Mouse (Mus musculus): ENCODE measurements at regions not wholly inside any gene's neighbourhood (a gene's known extent, or its start where the extent isn't known, plus 50 kb on each side); places are given as distances from the start of the nearest gene placed in this dataset.
A peak's percentile ranks its signal among the peaks of the same experiment; 100 is the strongest.

DNA sequence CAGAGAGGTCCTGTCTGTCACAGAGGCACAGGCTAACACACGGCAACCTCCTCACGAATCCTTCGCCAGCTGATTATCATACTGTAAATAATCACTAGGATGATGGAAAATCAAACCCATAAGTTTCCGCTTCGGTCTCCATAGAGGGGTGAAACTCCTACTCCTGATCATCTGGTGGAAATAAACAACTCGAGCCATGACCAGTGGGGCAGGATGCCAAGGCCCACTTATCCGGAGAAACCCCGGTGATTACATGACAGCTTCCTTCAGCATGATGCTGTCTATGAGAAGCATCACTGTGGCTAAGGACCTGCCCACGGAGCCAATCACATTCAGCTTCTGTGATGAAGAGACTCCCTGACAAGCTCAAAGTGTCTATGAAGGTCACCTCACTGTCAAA, 84.7 kb upstream of the Nfe2l3 start:
- WGBS: 91% methylated on average over 9 of the region's 9 CpGs
- H3K9ac ChIP-seq (ENCODE audit: low read length): no peak overlapping the region
- DNase-seq (ENCODE audit: low spot score) (no peak), ATAC-seq (ENCODE audit: insufficient number of reproducible peaks, low FRiP score, low TSS enrichment, low read depth) (no peak)
- no peaks in the 10 kb centered on the region for H3K9me3 ChIP-seq (ENCODE audit: control insufficient read depth, low read length)
- H3K4me2 ChIP-seq (ENCODE audit: low read depth, severe bottlenecking): no peak overlapping the region
- H3K27ac ChIP-seq (replicated peaks; ENCODE audit: low read depth, low read length): no peak overlapping the region
- H3K27me3 ChIP-seq (ENCODE audit: control insufficient read depth, insufficient read depth, low read length): no peaks in the 10 kb centered on the region
- H3K4me1 ChIP-seq (ENCODE audit: control insufficient read depth, insufficient read depth, low read length): no peaks in the 10 kb centered on the region
- no peak overlapping the region for H3K4me3 ChIP-seq (ENCODE audit: low read depth, low read length)
- H3K36me3 ChIP-seq (ENCODE audit: control insufficient read depth, insufficient read depth, low read length): no peaks in the 10 kb centered on the region

DNA sequence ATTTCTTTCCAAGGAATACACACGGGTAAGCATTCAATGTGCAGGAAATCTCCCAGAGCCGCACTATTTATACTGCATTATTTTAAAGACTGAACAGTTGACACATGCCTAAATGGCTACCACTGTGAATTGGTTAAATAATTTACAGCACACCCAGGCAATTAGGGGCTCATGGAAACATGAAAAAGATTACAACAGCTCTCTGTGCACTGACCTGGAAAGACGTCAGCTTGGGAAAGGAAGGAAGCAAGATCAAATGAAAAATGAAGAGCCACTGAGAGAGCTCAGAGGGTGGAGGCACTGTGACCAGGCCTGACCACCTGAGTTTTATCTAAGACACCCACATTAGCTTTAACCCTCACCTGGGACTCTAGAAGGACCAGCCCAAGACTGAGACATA, 82.7 kb upstream of the Nfe2l3 start:
- Histone ChIP-seq H3K27me3 (ENCODE audit: control insufficient read depth, insufficient read depth, low read length) (no peaks in the 10 kb centered on the region), H3K36me3 (ENCODE audit: control insufficient read depth, insufficient read depth, low read length) (no peaks in the 10 kb centered on the region)
- WGBS: 66% methylated on average over 3 of the region's 3 CpGs

DNA sequence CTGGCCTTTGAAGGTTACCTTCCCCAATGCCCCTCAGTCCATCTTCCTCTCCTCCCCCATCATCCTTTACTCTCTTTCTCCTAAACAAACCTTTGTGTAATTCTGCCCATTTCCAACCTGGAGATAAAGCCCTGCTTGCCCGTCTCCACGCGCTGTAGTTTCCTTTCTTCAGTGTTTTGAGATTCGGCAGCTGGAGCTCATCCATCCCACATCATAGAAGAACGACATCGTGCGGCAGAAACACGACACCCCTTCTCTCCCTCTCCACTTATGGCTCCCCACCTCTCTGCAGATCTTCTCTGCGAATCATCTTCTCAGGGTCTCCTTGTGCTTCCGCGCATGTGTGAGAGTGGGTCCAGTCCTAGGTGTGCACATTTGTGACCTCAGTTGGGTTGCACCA, 77.4 kb upstream of the Nfe2l3 start:
- no peaks in the 10 kb centered on the region for H3K4me1 ChIP-seq (ENCODE audit: control insufficient read depth, insufficient read depth, low read length)
- no peak overlapping the region for H3K27ac ChIP-seq (replicated peaks; ENCODE audit: low read depth, low read length)
- DNase-seq (ENCODE audit: low spot score): no peak
- H3K4me3 ChIP-seq (ENCODE audit: low read depth, low read length): no peak overlapping the region
- H3K27me3 ChIP-seq (ENCODE audit: control insufficient read depth, insufficient read depth, low read length): no peaks in the 10 kb centered on the region
- H3K9ac ChIP-seq (ENCODE audit: low read length): no peak overlapping the region
- no peaks in the 10 kb centered on the region for H3K9me3 ChIP-seq (ENCODE audit: control insufficient read depth, low read length)
- 75% methylated on average over 11 of the region's 11 CpGs for WGBS
- no peaks in the 10 kb centered on the region for H3K36me3 ChIP-seq (ENCODE audit: control insufficient read depth, insufficient read depth, low read length)
- no peak for ATAC-seq (ENCODE audit: insufficient number of reproducible peaks, low FRiP score, low TSS enrichment, low read depth)
- no peak overlapping the region for H3K4me2 ChIP-seq (ENCODE audit: low read depth, severe bottlenecking)

More for the DNA sequence above, 82.7 kb upstream of the Nfe2l3 start:
- H3K4me3 ChIP-seq (ENCODE audit: low read depth, low read length): no peak overlapping the region
- ATAC-seq (ENCODE audit: insufficient number of reproducible peaks, low FRiP score, low TSS enrichment, low read depth) (no peak), DNase-seq (ENCODE audit: low spot score) (no peak)
- no peaks in the 10 kb centered on the region for H3K9me3 ChIP-seq (ENCODE audit: control insufficient read depth, low read length)
- no peak overlapping the region for H3K27ac ChIP-seq (replicated peaks; ENCODE audit: low read depth, low read length)
- no peak overlapping the region for H3K4me2 ChIP-seq (ENCODE audit: low read depth, severe bottlenecking)
- H3K9ac ChIP-seq (ENCODE audit: low read length): no peak overlapping the region
- H3K4me1 ChIP-seq (ENCODE audit: control insufficient read depth, insufficient read depth, low read length): no peaks in the 10 kb centered on the region

DNA sequence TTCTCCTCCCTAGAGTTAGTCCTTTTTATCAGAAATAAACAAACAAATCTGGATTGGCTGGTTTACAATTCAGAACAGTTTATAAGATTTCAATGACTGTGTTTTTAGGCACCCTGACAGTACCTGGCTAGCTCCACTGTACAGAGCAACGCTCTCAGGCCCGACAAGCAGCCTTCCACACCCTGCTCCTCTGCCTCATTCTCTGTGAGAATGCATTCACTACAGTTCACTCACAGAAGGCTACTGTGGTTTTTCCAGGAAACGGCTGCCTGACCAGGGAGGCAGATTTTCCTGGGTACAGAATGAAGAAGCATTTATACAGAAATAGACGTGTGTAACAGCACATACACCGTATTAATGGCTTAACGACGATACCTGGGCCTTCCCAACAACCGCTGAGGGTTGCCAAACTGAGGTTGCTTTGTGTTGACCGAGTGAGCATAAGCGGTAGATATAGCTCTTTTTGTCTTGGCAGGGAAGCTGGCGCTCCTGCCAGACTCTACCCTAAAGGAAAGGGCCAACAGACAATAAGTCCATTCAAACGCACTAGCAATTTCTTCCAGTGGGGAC, 70.8 kb upstream of the Nfe2l3 start:
- DNase-seq (ENCODE audit: low spot score) (no peak), ATAC-seq (ENCODE audit: insufficient number of reproducible peaks, low FRiP score, low TSS enrichment, low read depth) (no peak)
- Histone ChIP-seq H3K9me3 (ENCODE audit: control insufficient read depth, low read length) (no peaks in the 10 kb centered on the region), H3K27me3 (ENCODE audit: control insufficient read depth, insufficient read depth, low read length) (no peaks in the 10 kb centered on the region), H3K9ac (ENCODE audit: low read length) (no peak overlapping the region), H3K27ac (replicated peaks; ENCODE audit: low read depth, low read length) (peak overlapping the region; percentile 57; the same call in 1 of the 2 replicates), H3K36me3 (ENCODE audit: control insufficient read depth, insufficient read depth, low read length) (no peaks in the 10 kb centered on the region), H3K4me3 (ENCODE audit: low read depth, low read length) (no peak overlapping the region), H3K4me2 (ENCODE audit: low read depth, severe bottlenecking) (no peak overlapping the region), H3K4me1 (ENCODE audit: control insufficient read depth, insufficient read depth, low read length) (no peaks in the 10 kb centered on the region)
- WGBS: 77% methylated on average over 12 of the region's 12 CpGs

DNA sequence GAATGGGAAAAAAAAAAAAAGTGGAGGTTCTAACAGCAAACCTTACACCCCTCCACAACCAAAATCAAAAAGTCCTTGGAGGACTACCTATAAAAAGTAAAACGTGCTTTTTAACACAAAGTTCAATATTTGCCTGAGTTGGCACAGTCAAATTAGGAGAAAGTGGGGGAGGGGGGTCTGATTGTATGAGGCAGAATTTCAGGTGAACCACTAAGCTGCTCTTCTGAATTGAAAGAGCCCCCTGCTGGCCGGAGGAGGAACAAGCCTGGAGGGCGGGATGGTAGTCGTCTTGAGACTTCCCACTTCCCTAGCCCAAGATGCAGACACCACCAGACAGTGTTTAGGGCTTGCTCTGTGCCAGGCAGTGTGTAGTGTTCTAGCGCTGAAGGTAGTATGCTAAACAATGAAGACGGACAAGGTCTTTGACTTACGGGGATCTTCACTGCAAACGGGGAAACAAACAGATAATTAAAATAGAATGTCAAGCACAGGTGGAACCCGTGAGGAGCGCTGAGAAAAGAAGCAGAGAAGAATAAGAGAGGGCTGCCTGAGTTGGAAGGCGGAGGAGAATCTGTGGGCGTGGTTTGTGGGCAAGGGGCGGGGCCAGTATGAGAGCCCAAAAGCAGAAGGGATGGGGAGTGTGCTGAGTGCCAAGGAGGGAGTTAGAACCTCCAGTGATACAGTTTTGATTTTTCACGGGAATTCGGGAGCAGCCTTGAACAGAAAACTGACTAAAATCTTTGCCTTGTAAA, 69.8 kb upstream of the Nfe2l3 start:
- H3K4me2 ChIP-seq (ENCODE audit: low read depth, severe bottlenecking): peak overlapping the region; percentile 10; the same call in 1 of the 2 replicates
- H3K27me3 ChIP-seq (ENCODE audit: control insufficient read depth, insufficient read depth, low read length): no peaks in the 10 kb centered on the region
- H3K4me1 ChIP-seq (ENCODE audit: control insufficient read depth, insufficient read depth, low read length): no peaks in the 10 kb centered on the region
- no peaks in the 10 kb centered on the region for H3K9me3 ChIP-seq (ENCODE audit: control insufficient read depth, low read length)
- H3K27ac ChIP-seq (replicated peaks; ENCODE audit: low read depth, low read length): no peak overlapping the region
- H3K9ac ChIP-seq (ENCODE audit: low read length): no peak overlapping the region
- H3K4me3 ChIP-seq (ENCODE audit: low read depth, low read length): no peak overlapping the region
- H3K36me3 ChIP-seq (ENCODE audit: control insufficient read depth, insufficient read depth, low read length): no peaks in the 10 kb centered on the region
- DNase-seq (ENCODE audit: low spot score) (peak; percentile 92), ATAC-seq (ENCODE audit: insufficient number of reproducible peaks, low FRiP score, low TSS enrichment, low read depth) (0 out of 2 replicates have a peak, but pooled peaks have one; percentile 62)
- 3% methylated on average over 15 of the region's 15 CpGs for WGBS

DNA sequence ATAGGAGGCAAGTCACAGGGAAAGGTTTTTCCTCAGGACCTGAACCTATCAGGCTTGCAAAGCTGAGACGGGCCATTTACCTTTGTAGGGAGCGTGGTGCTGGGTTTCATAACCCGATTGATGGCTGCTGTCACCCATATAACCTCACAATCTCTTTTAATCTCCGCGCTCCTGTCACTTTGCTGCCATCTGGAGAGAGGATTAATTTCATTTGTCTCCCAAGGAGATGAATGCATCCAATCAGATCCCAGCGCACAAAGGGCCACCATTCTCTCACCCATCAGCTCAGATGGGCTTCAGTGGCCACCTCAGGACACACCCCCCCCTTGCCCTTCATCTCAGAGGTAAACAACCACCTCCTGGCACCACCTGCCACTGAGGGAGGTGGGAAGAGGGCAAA, 67.7 kb upstream of the Nfe2l3 start:
- Histone ChIP-seq H3K9ac (ENCODE audit: low read length) (no peak overlapping the region), H3K27me3 (ENCODE audit: control insufficient read depth, insufficient read depth, low read length) (no peaks in the 10 kb centered on the region), H3K4me2 (ENCODE audit: low read depth, severe bottlenecking) (no peak overlapping the region), H3K4me1 (ENCODE audit: control insufficient read depth, insufficient read depth, low read length) (no peaks in the 10 kb centered on the region), H3K27ac (replicated peaks; ENCODE audit: low read depth, low read length) (no peak overlapping the region), H3K36me3 (ENCODE audit: control insufficient read depth, insufficient read depth, low read length) (no peaks in the 10 kb centered on the region), H3K9me3 (ENCODE audit: control insufficient read depth, low read length) (no peaks in the 10 kb centered on the region), H3K4me3 (ENCODE audit: low read depth, low read length) (no peak overlapping the region)
- WGBS: 68% methylated on average over 6 of the region's 6 CpGs
- ATAC-seq (ENCODE audit: insufficient number of reproducible peaks, low FRiP score, low TSS enrichment, low read depth): no peak
- DNase-seq (ENCODE audit: low spot score): no peak

DNA sequence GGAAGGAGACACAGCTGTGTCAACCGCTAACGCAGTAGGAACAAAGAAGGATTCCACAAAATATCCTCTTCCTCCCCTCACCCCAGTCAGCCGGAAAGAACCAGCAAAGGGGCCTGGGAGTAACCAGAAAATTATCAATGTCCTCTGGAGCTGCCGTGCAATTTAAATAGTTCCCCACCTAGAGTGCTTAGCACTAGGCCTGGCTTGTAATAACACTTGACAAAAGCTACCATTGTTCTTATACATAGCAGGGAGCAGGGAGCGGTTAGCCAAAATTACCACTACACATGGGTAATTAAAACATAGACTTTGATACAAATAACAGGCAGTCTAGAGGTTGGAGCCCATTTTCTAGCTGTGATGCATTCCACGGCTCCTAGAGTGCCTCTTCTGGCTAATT, 62.7 kb upstream of the Nfe2l3 start:
- Histone ChIP-seq H3K4me3 (ENCODE audit: low read depth, low read length) (no peak overlapping the region), H3K9ac (ENCODE audit: low read length) (no peak overlapping the region), H3K36me3 (ENCODE audit: control insufficient read depth, insufficient read depth, low read length) (no peaks in the 10 kb centered on the region), H3K27me3 (ENCODE audit: control insufficient read depth, insufficient read depth, low read length) (no peaks in the 10 kb centered on the region), H3K27ac (replicated peaks; ENCODE audit: low read depth, low read length) (no peak overlapping the region), H3K4me1 (ENCODE audit: control insufficient read depth, insufficient read depth, low read length) (no peaks in the 10 kb centered on the region), H3K4me2 (ENCODE audit: low read depth, severe bottlenecking) (no peak overlapping the region), H3K9me3 (ENCODE audit: control insufficient read depth, low read length) (no peaks in the 10 kb centered on the region)
- ATAC-seq (ENCODE audit: insufficient number of reproducible peaks, low FRiP score, low TSS enrichment, low read depth): no peak
- WGBS: 66% methylated on average over 6 of the region's 6 CpGs
- no peak for DNase-seq (ENCODE audit: low spot score)

DNA sequence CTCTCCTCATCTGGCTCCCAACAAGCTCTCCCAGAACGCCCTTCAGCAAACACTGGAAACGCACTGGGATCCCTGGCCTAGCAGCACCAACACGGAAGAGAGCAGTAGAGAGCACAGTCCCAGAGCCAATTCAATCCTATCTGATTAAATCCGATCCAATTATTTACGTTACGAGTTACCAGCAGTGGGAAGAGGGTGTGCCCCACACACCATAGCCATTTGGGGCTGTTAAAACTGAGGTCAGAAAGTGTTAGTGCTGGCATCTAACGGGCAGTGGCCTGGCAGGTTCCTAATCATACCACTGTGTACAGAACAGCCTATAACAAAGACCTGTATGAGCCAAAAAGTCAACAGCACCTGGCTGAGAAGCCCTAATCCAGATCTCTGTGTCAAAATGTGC, 60.1 kb upstream of the Nfe2l3 start:
- DNase-seq (ENCODE audit: low spot score) (no peak), ATAC-seq (ENCODE audit: insufficient number of reproducible peaks, low FRiP score, low TSS enrichment, low read depth) (no peak)
- H3K9ac ChIP-seq (ENCODE audit: low read length): no peak overlapping the region
- H3K4me3 ChIP-seq (ENCODE audit: low read depth, low read length): no peak overlapping the region
- H3K4me1 ChIP-seq (ENCODE audit: control insufficient read depth, insufficient read depth, low read length): no peaks in the 10 kb centered on the region
- H3K27me3 ChIP-seq (ENCODE audit: control insufficient read depth, insufficient read depth, low read length): no peaks in the 10 kb centered on the region
- H3K4me2 ChIP-seq (ENCODE audit: low read depth, severe bottlenecking): no peak overlapping the region
- H3K9me3 ChIP-seq (ENCODE audit: control insufficient read depth, low read length): no peaks in the 10 kb centered on the region
- no peak overlapping the region for H3K27ac ChIP-seq (replicated peaks; ENCODE audit: low read depth, low read length)
- H3K36me3 ChIP-seq (ENCODE audit: control insufficient read depth, insufficient read depth, low read length): no peaks in the 10 kb centered on the region
- WGBS: 64% methylated on average over 7 of the region's 7 CpGs
